Mouse (Mus musculus) CH12.LX (cell line): ENCODE measurements around the gene Ak8. TPM values are rescaled to one million over a fixed set of nuclear protein-coding genes. Genes with fewer than 3 reads are reported as not detected.

Experiments
- DNase-seq: peaks from one replicate; pipeline ENCODE4 v3.0.0-alpha.2; 2013; ENCODE audit errors: extremely low read depth
- H3K27ac ChIP-seq: 2 replicates; pipeline ENCODE4 v1.5.1; 2012; ENCODE audit warnings: low read depth, mild to moderate bottlenecking, control low read depth, moderate library complexity; ENCODE audit not compliant: insufficient read depth
- H3K27me3 ChIP-seq: replicated peaks from 2 replicates; pipeline ENCODE3; 2012; ENCODE audit warnings: inconsistent platforms
- H3K36me3 ChIP-seq, 2 experiments: replicated peaks in 1 of 2; 2 replicates each; pipeline versions ENCODE3 to v1.6.1; 2012; ENCODE audit warnings: inconsistent platforms in 1 of 2, low read length in 1 of 2, mild to moderate bottlenecking in 1 of 2, mixed read lengths in 1 of 2, moderate library complexity in 1 of 2; ENCODE audit not compliant: control insufficient read depth in 1 of 2, insufficient read depth in 1 of 2
- H3K4me1 ChIP-seq, 2 experiments: 2 replicates each; pipeline ENCODE4 v1.6.1; 2012; ENCODE audit warnings: inconsistent platforms in 1 of 2, moderate library complexity in 1 of 2; ENCODE audit not compliant: insufficient read depth in 2 of 2, control insufficient read depth in 1 of 2
- H3K4me2 ChIP-seq: 2 replicates; pipeline ENCODE4 v1.6.1; 2012; ENCODE audit warnings: low read depth, mild to moderate bottlenecking, control low read depth; ENCODE audit not compliant: poor library complexity, insufficient read depth, severe bottlenecking
- H3K4me3 ChIP-seq, 3 experiments: fragments of 150-350 bp in 1 of 3; sonication (generic) in 1 of 3; replicated peaks in 1 of 3; 2 replicates each; pipeline versions ENCODE3 to v1.5.1; 2011 to 2012; ENCODE audit warnings: low read depth in 2 of 3, low read length in 2 of 3, mild to moderate bottlenecking in 2 of 3, moderate library complexity in 2 of 3, control low read depth in 1 of 3, improper control_type of control experiment in 1 of 3, inconsistent platforms in 1 of 3, mixed read lengths in 1 of 3; ENCODE audit not compliant: poor library complexity in 1 of 3
- H3K79me2 ChIP-seq: replicated peaks from 2 replicates; pipeline ENCODE4 v1.6.1; 2012; ENCODE audit warnings: mild to moderate bottlenecking, moderate library complexity; ENCODE audit not compliant: control insufficient read depth, poor library complexity, insufficient read depth, severe bottlenecking; ENCODE audit errors: extremely low read depth
- H3K9ac ChIP-seq: 2 replicates; pipeline ENCODE4 v1.6.1; 2012; ENCODE audit warnings: low read depth, mild to moderate bottlenecking, control low read depth, moderate library complexity; ENCODE audit not compliant: insufficient read depth
- H3K9me3 ChIP-seq: replicated peaks from 2 replicates; pipeline ENCODE3; 2012; ENCODE audit warnings: low read length, inconsistent platforms, mixed read lengths
- BHLHE40 ChIP-seq: IDR thresholded peaks from 2 replicates; pipeline ENCODE4 v1.6.1; 2011; ENCODE audit warnings: mild to moderate bottlenecking, low read depth, low read length, improper control_type of control experiment
- CHD2 ChIP-seq: IDR thresholded peaks from 2 replicates; pipeline ENCODE4 v1.6.1; 2011; ENCODE audit warnings: low read length, improper control_type of control experiment
- CTCF ChIP-seq, 2 experiments: IDR thresholded peaks in 1 of 2; conservative IDR thresholded peaks in 1 of 2; 2 replicates each; pipeline ENCODE4 v1.5.1; 2011 to 2012; ENCODE audit warnings: low read depth in 2 of 2, low read length in 2 of 2, improper control_type of control experiment in 1 of 2, inconsistent platforms in 1 of 2, mild to moderate bottlenecking in 1 of 2, moderate library complexity in 1 of 2
- E2F4 ChIP-seq: IDR thresholded peaks from 2 replicates; pipeline ENCODE4 v1.6.1; 2011; ENCODE audit warnings: low read depth, low read length, improper control_type of control experiment; ENCODE audit not compliant: insufficient replicate concordance
- ELF1 ChIP-seq: IDR thresholded peaks from 2 replicates; pipeline ENCODE4 v1.6.1; 2014; ENCODE audit warnings: low read depth, mild to moderate bottlenecking, inconsistent platforms, low read length, improper control_type of control experiment
- EP300 ChIP-seq: IDR thresholded peaks from 2 replicates; pipeline ENCODE4 v1.6.1; 2011; ENCODE audit warnings: low read length, improper control_type of control experiment
- IRF4 ChIP-seq: IDR thresholded peaks from 2 replicates; pipeline ENCODE4 v1.6.1; 2014; ENCODE audit warnings: low read depth, mild to moderate bottlenecking, inconsistent platforms, low read length, improper control_type of control experiment
- KAT2A ChIP-seq: IDR thresholded peaks from 2 replicates; pipeline ENCODE4 v1.6.1; 2012; ENCODE audit warnings: low read length, improper control_type of control experiment, inconsistent platforms; ENCODE audit not compliant: insufficient replicate concordance
- MAX ChIP-seq: IDR thresholded peaks from 2 replicates; pipeline ENCODE4 v1.6.1; 2011; ENCODE audit warnings: low read length, improper control_type of control experiment
- NRF1 ChIP-seq: IDR thresholded peaks from 2 replicates; pipeline ENCODE4 v1.6.1; 2014; ENCODE audit warnings: low read depth, mild to moderate bottlenecking, inconsistent platforms, low read length, improper control_type of control experiment, moderate library complexity
- RAD21 ChIP-seq: IDR thresholded peaks from 2 replicates; pipeline ENCODE4 v1.6.1; 2011; ENCODE audit warnings: low read depth, mild to moderate bottlenecking, low read length, improper control_type of control experiment, moderate library complexity
- TCF12 ChIP-seq: IDR thresholded peaks from 2 replicates; pipeline ENCODE4 v1.6.1; 2014; ENCODE audit warnings: low read depth, mild to moderate bottlenecking, inconsistent platforms, low read length, improper control_type of control experiment
- USF2 ChIP-seq: conservative IDR thresholded peaks from 2 replicates; pipeline ENCODE4 v1.6.1; 2011; ENCODE audit warnings: low read depth, low read length, improper control_type of control experiment
- ZMIZ1 ChIP-seq: IDR thresholded peaks from 2 replicates; pipeline ENCODE4 v1.6.1; 2012; ENCODE audit warnings: low read depth, mild to moderate bottlenecking, inconsistent platforms, low read length, improper control_type of control experiment
- dilution Hi-C: fragments of 300-500 bp; cut with MboI; formaldehyde crosslinking; loops from 2 replicates; pipeline ENCODE4 v1.14.3; 2020; ENCODE audit warnings: low sequenced_read_pairs; ENCODE audit not compliant: extremely low pct_unique_long_range_greater_than_20kb, extremely low pct_ligation_motif_present
- in situ Hi-C: fragments of 300-500 bp; cut with MboI; formaldehyde crosslinking; loops from 3 replicates; pipeline ENCODE4 v1.14.3; 2019; ENCODE audit warnings: low sequenced_read_pairs, low pct_ligation_motif_present, low pct_unique_long_range_greater_than_20kb, mixed read lengths
- polyA plus RNA-seq: library from polyadenylated mRNA; unstranded; fragments of >175 nt; gene quantifications from 2 replicates; pipeline ENCODE4 v1.2.1, GENCODE M21; 2012; ENCODE audit warnings: low read depth; ENCODE audit not compliant: insufficient read length
- total RNA-seq, 2 experiments: library from RNA; depleted of rRNA; stranded (reverse); fragments of 300-350 nt in 1 of 2; fragments of >200 nt in 1 of 2; gene quantifications; 2 replicates each; pipeline ENCODE4 v1.2.3; 2012 to 2014

The Ak8 gene
- total and polyA plus RNA-seq, 3 experiments, result 0.55 to 4.9 (median 1.1) TPM

DNA sequence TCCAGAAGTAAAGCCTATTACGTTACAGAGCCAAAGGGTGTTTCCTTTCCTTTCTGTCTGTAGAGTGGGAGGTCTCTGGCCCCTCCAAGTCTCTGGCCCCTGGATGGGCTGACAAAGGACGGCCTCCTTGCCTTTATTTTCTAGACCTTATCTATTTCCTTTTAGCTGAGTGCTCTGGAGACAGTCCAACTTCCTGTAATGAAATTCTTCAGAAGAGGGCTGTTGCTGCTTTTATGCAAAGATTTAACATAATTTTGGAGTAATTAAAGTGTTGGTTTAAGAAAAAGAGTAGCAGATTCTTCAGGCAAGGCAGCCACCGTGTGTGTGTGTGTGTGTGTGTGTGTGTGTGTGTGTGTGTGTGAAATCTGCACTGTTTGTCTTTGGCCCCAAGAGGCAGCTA, 98.4 kb downstream of the Ak8 start:
- H3K36me3 ChIP-seq, result no peaks in the 10 kb centered on the region
- H3K27ac ChIP-seq, result no peak overlapping the region
- no peaks in the 10 kb centered on the region for H3K79me2 ChIP-seq
- no peak overlapping the region for H3K4me3 ChIP-seq
- TF ChIP-seq CTCF (conservative IDR thresholded peaks at IDR 0.05 in 1 of 2, IDR thresholded peaks at IDR 0.05 in 1 of 2; ENCODE audit: low read depth in 2 of 2, low read length in 2 of 2) (no peak), ELF1 (no peak), NRF1 (no peak), TCF12 (no peak), RAD21 (no peak), USF2 (no peak), BHLHE40 (no peak), E2F4 (no peak), ZMIZ1 (no peak), CHD2 (no peak)
- dilution Hi-C loops, result no loop called here
- no peak for DNase-seq
- H3K27me3 ChIP-seq, result no peaks in the 10 kb centered on the region
- no peak overlapping the region for H3K4me2 ChIP-seq
- H3K9ac ChIP-seq, result no peak overlapping the region
- no peaks in the 10 kb centered on the region for H3K9me3 ChIP-seq
- H3K4me1 ChIP-seq, result peaks cover 8 to 10% of the 10 kb centered on the region in 2 experiments
- in situ Hi-C loops, result no loop called here

DNA sequence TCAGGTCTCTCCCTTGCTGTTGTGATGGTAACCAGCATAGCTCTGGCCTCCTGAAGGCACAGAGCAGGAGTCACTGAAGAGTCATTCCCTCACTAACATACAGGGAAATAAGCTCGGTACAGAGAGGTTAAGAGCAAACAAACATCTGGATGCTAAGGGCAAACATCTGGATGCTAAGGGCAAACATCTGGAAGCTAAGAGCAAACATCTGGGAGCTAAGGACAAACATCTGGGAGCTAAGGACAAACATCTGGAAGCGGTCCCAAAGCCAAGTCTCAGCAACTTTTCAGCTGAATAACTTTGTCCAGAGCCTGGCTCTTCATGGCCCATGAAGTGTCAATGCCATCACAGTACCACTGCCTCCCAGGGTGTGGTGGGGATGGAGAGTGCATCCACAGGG, 99.6 kb downstream of the Ak8 start:
- H3K36me3 ChIP-seq, result no peaks in the 10 kb centered on the region
- peaks cover under 1 to 2% of the 10 kb centered on the region in 2 experiments; a peak in 2 of 4 replicates for H3K4me1 ChIP-seq
- no peaks in the 10 kb centered on the region for H3K79me2 ChIP-seq
- H3K4me3 ChIP-seq, result no peak overlapping the region
- TF ChIP-seq EP300 (no peak), KAT2A (no peak), IRF4 (no peak), RAD21 (no peak)
- no peak overlapping the region for H3K4me2 ChIP-seq
- H3K9me3 ChIP-seq, result no peaks in the 10 kb centered on the region
- in situ Hi-C loops, result no loop called here
- dilution Hi-C loops, result no loop called here
- no peak overlapping the region for H3K9ac ChIP-seq
- H3K27ac ChIP-seq, result no peak overlapping the region
- H3K27me3 ChIP-seq, result no peaks in the 10 kb centered on the region
- DNase-seq, result no peak

DNA sequence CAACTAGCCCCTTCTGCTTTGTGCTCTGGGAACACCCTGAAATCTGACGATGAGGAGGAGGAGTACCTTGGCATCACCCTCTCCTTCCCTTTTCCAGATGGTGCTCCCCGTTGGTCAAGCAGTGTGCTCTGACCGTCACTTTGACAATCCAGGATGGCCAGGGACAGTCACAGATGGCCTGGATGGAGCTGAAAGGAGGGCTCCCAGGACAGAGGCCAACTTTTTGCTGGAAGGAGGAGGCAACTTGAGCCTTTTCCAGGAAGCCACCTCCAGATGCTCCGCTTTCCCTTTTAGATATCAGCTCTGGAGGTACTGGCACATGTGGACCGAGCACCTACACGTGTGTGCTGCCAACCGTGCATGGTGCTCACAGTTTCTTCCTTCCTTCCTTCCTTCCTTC, 103.4 kb downstream of the Ak8 start:
- dilution Hi-C loops, result no loop called here

More for the DNA sequence above, 103.4 kb downstream of the Ak8 start:
- H3K79me2 ChIP-seq, result no peaks in the 10 kb centered on the region
- 0 out of 4 replicates have a peak, but pooled peaks cover 0 to 3% of the 10 kb centered on the region in 2 experiments for H3K4me1 ChIP-seq
- no peak for DNase-seq
- H3K27me3 ChIP-seq, result no peaks in the 10 kb centered on the region
- H3K9ac ChIP-seq, result no peak overlapping the region
- no peak overlapping the region for H3K4me3 ChIP-seq
- no peak overlapping the region for H3K27ac ChIP-seq
- H3K9me3 ChIP-seq, result no peaks in the 10 kb centered on the region
- in situ Hi-C loops, result no loop called here
- no peak for TF ChIP-seq ELF1
- TF ChIP-seq MAX, result no peak
- TF ChIP-seq NRF1, result no peak
- H3K4me2 ChIP-seq, result no peak overlapping the region
- no peaks in the 10 kb centered on the region for H3K36me3 ChIP-seq
